Mouse (Mus musculus) E14TG2a.4 (cell line): ENCODE measurements around the gene Rapgef3.

Experiments used
- CTCF ChIP-seq: conservative IDR thresholded peaks from 2 replicates; pipeline ENCODE4 v1.5.1; 2014; ENCODE audit warnings: low read length
- NANOG ChIP-seq: IDR thresholded peaks from 2 replicates; pipeline ENCODE4 v1.6.1; 2014; ENCODE audit warnings: borderline replicate concordance, low read length, mixed read lengths
- POU5F1 ChIP-seq: IDR thresholded peaks from 2 replicates; pipeline ENCODE4 v1.6.1; 2014; ENCODE audit warnings: low read length, borderline replicate concordance

DNA sequence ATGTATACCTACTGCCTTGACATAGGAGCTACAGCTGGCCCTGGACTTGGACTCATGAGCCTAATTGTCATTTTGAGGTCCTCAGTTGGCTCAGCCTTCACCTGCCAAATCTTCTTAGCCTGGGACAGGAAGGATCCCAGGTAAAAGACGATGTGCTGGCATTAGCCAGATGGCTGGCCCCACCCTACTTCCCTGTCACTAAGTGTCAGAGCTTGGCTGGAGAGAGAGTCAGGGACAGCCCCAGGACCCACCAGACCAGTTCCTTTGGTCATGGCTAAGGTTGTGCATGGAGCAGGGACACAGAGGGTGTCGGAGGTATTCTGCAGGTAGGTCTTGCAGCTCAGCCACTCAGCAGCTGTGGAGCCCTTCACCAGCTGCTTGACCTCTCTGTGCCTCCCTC, 3.2 kb downstream of the Rapgef3 start:
- no peak for TF ChIP-seq CTCF
- TF ChIP-seq NANOG: no peak
- no peak for TF ChIP-seq POU5F1
